Mouse (Mus musculus) liver, postnatal 0 days (tissue): ENCODE results near the gene Irf4.

ENCODE experiments used
- CTCF ChIP-seq: sonication (generic); IDR thresholded peaks from 2 replicates; pipeline ENCODE4 v1.5.1; 2016; ENCODE audit warnings: antibody characterized with exemption, low read depth
- EP300 ChIP-seq: IDR thresholded peaks from 2 replicates; pipeline ENCODE4 v1.6.1; 2016; ENCODE audit warnings: antibody characterized with exemption, low read depth, mild to moderate bottlenecking

DNA sequence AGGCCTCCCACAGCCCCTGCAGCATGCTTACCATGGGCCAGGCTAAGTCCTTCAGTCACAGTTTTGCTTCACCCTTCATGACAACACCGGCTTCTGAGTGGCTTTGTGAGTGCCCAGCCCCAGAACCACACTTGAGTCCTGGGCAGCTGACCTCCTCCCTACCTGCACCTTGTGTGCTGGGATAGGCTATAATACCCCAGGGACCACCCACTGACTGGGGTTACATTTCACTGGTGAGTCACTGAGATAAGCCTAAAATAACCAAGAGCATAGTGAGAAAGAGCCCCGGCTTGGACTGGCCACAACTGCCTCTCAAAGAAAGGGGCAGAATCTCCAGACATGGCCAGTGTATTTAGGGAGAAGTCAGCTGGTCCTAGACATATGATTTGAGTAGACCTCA, 32.9 kb downstream of the Irf4 start:
- TF ChIP-seq CTCF (no peak), EP300 (no peak)
